Mouse (Mus musculus) forebrain, embryonic 11.5 days (tissue): ENCODE measurements around the gene Pard6a. TPM values are rescaled to one million over a fixed set of nuclear protein-coding genes. Genes with fewer than 3 reads are reported as not detected.

Experiments
- ATAC-seq: fragments of 200-750 bp; cut with Nextera tagmentation; replicated peaks from 2 replicates; pipeline ENCODE4 v1.8.0; 2017; ENCODE audit warnings: moderate TSS enrichment; ENCODE audit not compliant: low FRiP score
- DNase-seq: peaks from one replicate; pipeline ENCODE4 v3.0.0-alpha.2; 2017; ENCODE audit warnings: low spot score
- H3K27ac ChIP-seq: fragments of 300-500 bp; sonication (generic); 2 replicates; pipeline ENCODE4 v1.5.1; 2014; ENCODE audit warnings: low read depth, low read length
- H3K27me3 ChIP-seq: fragments of 300-500 bp; sonication (generic); 2 replicates; pipeline ENCODE4 v1.6.1; 2014; ENCODE audit warnings: mild to moderate bottlenecking, low read length, mixed read lengths; ENCODE audit not compliant: control insufficient read depth, insufficient read depth
- H3K36me3 ChIP-seq: fragments of 300-500 bp; sonication (generic); 2 replicates; pipeline ENCODE4 v1.6.1; 2014; ENCODE audit warnings: mild to moderate bottlenecking, low read length, moderate library complexity, mixed read lengths; ENCODE audit not compliant: control insufficient read depth, insufficient read depth
- H3K4me1 ChIP-seq: fragments of 300-500 bp; sonication (generic); replicated peaks from 2 replicates; pipeline ENCODE4 v1.6.1; 2014; ENCODE audit warnings: low read length, mixed read lengths; ENCODE audit not compliant: control insufficient read depth, insufficient read depth
- H3K4me2 ChIP-seq: fragments of 300-500 bp; sonication (generic); 2 replicates; pipeline ENCODE4 v1.6.1; 2014; ENCODE audit warnings: low read depth, mild to moderate bottlenecking, low read length, moderate library complexity, mixed read lengths; ENCODE audit not compliant: severe bottlenecking
- H3K4me3 ChIP-seq: fragments of 300-500 bp; sonication (generic); 2 replicates; pipeline ENCODE4 v1.5.1; 2014; ENCODE audit warnings: low read depth, low read length
- H3K9ac ChIP-seq: fragments of 300-500 bp; sonication (generic); 2 replicates; pipeline ENCODE4 v1.6.1; 2014; ENCODE audit warnings: low read length
- H3K9me3 ChIP-seq: fragments of 300-500 bp; sonication (generic); 2 replicates; pipeline ENCODE4 v1.6.1; 2016; ENCODE audit warnings: low read length, mixed read lengths; ENCODE audit not compliant: control insufficient read depth
- WGBS: fragments of 180-500 bp; shearing (Covaris S2); extraction: QIAGEN DNeasy Blood & Tissue Kit; methylation state at CpG from one replicate; pipeline ENCODE4 v1.1.7; 2014; 5-methylcytosine and 5-hydroxymethylcytosine counted together
- polyA plus RNA-seq: library from polyadenylated mRNA; unstranded; fragments of >200 nt; fragmentation: Nextera tagmentation; extraction: Ambion mirVana; gene quantifications from 2 replicates; pipeline ENCODE4 v1.2.1, GENCODE M21; 2014

Gene Pard6a
- polyA plus RNA-seq, 1 experiment from 2014 or later = 24.9 TPM

DNA sequence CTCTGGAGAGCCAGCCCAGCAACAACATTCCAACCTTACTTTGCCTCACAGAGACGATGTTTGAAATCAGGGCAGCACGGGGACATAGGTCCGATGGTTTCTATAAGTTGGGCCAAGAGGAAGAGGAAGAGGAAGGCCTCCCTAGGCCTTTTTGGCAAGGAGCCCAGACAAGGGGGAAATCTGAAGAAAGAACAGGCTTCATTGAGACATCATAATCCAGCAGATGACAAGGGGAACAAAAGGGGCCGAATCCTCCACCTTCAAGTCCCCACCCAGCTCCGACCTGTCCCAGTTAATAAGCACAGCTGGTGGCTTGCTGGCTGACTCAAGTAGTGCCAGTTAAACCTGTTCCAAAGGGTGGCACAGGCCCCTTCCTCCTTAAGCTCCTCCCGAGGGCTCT is 14.1 kb downstream of the Pard6a start:
- no peak overlapping the region for H3K9ac ChIP-seq
- WGBS = 81% methylated on average over 6 of the region's 6 CpGs
- no peak for ATAC-seq

DNA sequence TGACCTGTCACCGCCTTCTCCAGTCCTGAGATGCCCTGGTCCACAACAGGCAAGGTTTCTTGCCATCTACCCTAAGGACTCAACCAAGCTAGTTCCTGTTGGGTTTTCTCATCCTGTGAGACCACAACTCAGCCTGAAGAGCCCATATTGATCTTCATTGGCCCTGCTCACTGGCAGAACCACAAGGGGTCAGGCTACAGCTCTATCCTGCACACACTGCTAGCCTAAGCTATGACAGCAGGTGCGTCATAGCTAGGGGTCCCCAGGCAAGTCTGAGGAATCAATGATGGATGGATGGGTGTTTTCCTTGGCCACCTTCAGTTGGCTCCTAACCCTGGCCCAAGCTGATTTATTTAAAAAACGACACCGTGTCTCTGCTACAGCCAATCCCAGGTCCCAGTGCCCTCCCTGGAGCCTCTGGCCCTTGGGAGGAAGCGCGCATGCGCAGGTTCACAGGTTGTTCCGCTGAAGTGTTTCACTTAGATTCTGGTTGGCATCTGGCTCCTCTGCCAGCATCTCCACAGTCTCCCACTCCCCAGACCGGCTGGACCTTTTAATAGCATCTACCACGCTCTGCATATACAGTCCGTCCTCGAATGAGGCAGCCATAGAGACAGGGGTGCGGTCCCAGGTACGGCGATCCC is 15.5 kb downstream of the Pard6a start:
- no peaks in the 10 kb centered on the region for H3K27me3 ChIP-seq
- DNase-seq = no peak
- ATAC-seq = no peak
- H3K4me3 ChIP-seq = no peak overlapping the region
- 94% methylated on average over 15 of the region's 15 CpGs for WGBS
- H3K4me1 ChIP-seq = no peaks in the 10 kb centered on the region
- no peaks in the 10 kb centered on the region for H3K9me3 ChIP-seq
- no peaks in the 10 kb centered on the region for H3K36me3 ChIP-seq
- no peak overlapping the region for H3K27ac ChIP-seq
- H3K9ac ChIP-seq = no peak overlapping the region
- H3K4me2 ChIP-seq = no peak overlapping the region

More for the DNA sequence above, 14.1 kb downstream of the Pard6a start:
- no peak for DNase-seq
- H3K4me3 ChIP-seq = no peak overlapping the region
- H3K4me2 ChIP-seq = no peak overlapping the region
- no peaks in the 10 kb centered on the region for H3K27me3 ChIP-seq
- H3K9me3 ChIP-seq = no peaks in the 10 kb centered on the region
- no peaks in the 10 kb centered on the region for H3K36me3 ChIP-seq
- H3K4me1 ChIP-seq = no peaks in the 10 kb centered on the region
- no peak overlapping the region for H3K27ac ChIP-seq

GRCm38 (mm10) chr8:105719637-105720036 is 18.7 kb downstream of the Pard6a start:
- no peak for DNase-seq
- no peak overlapping the region for H3K9ac ChIP-seq
- H3K4me2 ChIP-seq = no peak overlapping the region
- no peaks in the 10 kb centered on the region for H3K27me3 ChIP-seq
- no peak overlapping the region for H3K27ac ChIP-seq
- H3K4me1 ChIP-seq = no peaks in the 10 kb centered on the region
- H3K4me3 ChIP-seq = no peak overlapping the region
- no peaks in the 10 kb centered on the region for H3K9me3 ChIP-seq
- no peak for ATAC-seq
- 88% methylated on average over 4 of the region's 4 CpGs for WGBS
- no peaks in the 10 kb centered on the region for H3K36me3 ChIP-seq

DNA sequence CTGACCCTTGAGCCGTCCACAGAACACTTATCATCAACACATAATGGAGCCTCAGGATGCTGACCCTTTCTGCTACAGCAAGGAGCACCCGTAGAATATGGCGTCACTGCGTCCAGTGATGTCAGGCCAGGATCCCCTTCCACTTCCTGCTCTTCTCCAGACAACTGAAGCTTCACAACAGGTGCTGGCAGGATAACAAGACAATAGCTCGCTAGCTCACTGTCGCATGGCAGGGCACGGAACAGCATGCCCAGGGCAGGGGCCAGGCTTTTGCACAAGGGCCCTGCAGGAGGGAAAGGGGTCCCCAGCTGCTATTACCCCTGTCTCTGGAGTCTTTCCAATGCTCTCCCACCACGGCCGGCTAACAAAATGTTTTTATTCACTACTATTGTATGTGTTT is 21.9 kb downstream of the Pard6a start:
- Histone ChIP-seq H3K4me3 (no peak overlapping the region), H3K27ac (no peak overlapping the region), H3K36me3 (no peaks in the 10 kb centered on the region; the same call in 1 of the 2 replicates), H3K4me2 (no peak overlapping the region), H3K9me3 (no peaks in the 10 kb centered on the region), H3K27me3 (no peaks in the 10 kb centered on the region), H3K9ac (no peak overlapping the region), H3K4me1 (no peaks in the 10 kb centered on the region)
- ATAC-seq (no peak), DNase-seq (no peak)
- 94% methylated on average over 9 of the region's 9 CpGs for WGBS

GRCm38 (mm10) chr8:105725726-105726125 is 24.8 kb downstream of the Pard6a start:
- ATAC-seq (no peak), DNase-seq (no peak)
- Histone ChIP-seq H3K9me3 (no peaks in the 10 kb centered on the region), H3K36me3 (no peaks in the 10 kb centered on the region; the same call in 1 of the 2 replicates), H3K4me3 (no peak overlapping the region), H3K4me2 (no peak overlapping the region), H3K4me1 (no peaks in the 10 kb centered on the region), H3K27ac (no peak overlapping the region), H3K27me3 (no peaks in the 10 kb centered on the region), H3K9ac (no peak overlapping the region)
- 85% methylated on average over 5 of the region's 5 CpGs for WGBS

GRCm38 (mm10) chr8:105727397-105728124 is 26.6 kb downstream of the Pard6a start:
- no peak overlapping the region for H3K27ac ChIP-seq
- H3K4me3 ChIP-seq = no peak overlapping the region
- no peaks in the 10 kb centered on the region for H3K27me3 ChIP-seq
- H3K4me1 ChIP-seq = no peaks in the 10 kb centered on the region
- no peak for ATAC-seq
- H3K9ac ChIP-seq = no peak overlapping the region
- H3K9me3 ChIP-seq = no peaks in the 10 kb centered on the region
- WGBS = 88% methylated on average over 18 of the region's 18 CpGs
- DNase-seq = no peak
- no peaks in the 10 kb centered on the region; the same call in 1 of the 2 replicates for H3K36me3 ChIP-seq
- no peak overlapping the region for H3K4me2 ChIP-seq

DNA sequence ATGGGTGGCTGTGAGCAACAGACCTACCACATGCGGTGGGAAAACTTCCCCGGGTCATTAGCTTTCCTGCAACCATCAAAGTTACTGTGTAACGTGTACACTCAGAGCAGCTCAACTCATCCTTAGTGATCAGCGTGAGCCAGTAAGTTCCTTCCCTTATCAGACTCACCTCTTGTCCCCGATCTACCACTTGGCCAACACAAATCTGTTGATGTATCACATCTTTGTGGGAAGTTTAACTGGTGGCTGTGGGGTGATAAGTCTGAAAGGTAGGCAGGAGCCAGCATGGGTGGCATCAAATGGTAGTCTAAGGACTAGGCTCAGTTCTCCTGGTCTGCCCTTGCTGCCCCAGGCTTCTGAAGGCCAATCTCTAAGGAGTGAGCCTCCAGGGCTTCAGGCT is 31.2 kb downstream of the Pard6a start:
- 90% methylated on average over 5 of the region's 5 CpGs for WGBS
- DNase-seq (no peak), ATAC-seq (no peak)
- Histone ChIP-seq H3K4me1 (no peaks in the 10 kb centered on the region), H3K9me3 (no peaks in the 10 kb centered on the region), H3K27ac (no peak overlapping the region), H3K4me2 (no peak overlapping the region), H3K36me3 (no peaks in the 10 kb centered on the region; the same call in 1 of the 2 replicates), H3K27me3 (no peaks in the 10 kb centered on the region), H3K4me3 (no peak overlapping the region), H3K9ac (no peak overlapping the region)

DNA sequence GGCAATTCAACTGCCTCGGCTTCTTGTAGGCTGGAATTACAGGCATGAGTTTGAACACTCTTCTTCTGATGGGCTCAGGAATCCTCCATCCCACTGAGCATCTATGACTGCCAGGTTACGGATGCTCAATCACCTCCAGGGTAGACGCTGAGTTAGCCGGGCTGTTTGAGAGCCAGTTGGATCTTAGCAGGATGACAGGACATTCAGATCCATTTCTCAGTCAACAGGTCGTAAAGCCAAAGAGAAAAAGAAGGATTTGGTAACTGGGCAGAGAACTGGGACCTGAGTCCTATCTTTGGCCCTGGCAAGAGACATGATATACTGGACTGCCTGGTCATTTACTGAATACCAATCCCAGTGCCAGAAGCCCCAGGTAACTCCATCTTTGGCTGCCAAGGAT is 38.3 kb downstream of the Pard6a start:
- Histone ChIP-seq H3K36me3 (no peaks in the 10 kb centered on the region; the same call in 1 of the 2 replicates), H3K4me1 (no peaks in the 10 kb centered on the region), H3K9ac (no peak overlapping the region), H3K27ac (no peak overlapping the region), H3K9me3 (no peaks in the 10 kb centered on the region), H3K27me3 (no peaks in the 10 kb centered on the region), H3K4me2 (no peak overlapping the region), H3K4me3 (no peak overlapping the region)
- ATAC-seq (no peak), DNase-seq (no peak)
- whole genome bisulfite sequencing = 92% methylated on average over 5 of the region's 5 CpGs

- Histone ChIP-seq H3K27ac (no peak overlapping the region), H3K4me3 (no peak overlapping the region), H3K4me2 (no peak overlapping the region), H3K4me1 (no peaks in the 10 kb centered on the region), H3K36me3 (no peaks in the 10 kb centered on the region), H3K9me3 (no peaks in the 10 kb centered on the region), H3K9ac (no peak overlapping the region), H3K27me3 (no peaks in the 10 kb centered on the region)
- no peak for DNase-seq
- 93% methylated on average over 4 of the region's 4 CpGs for WGBS
- no peak for ATAC-seq
These were observed 42.4 kb downstream of the Pard6a start for GRCm38 (mm10) chr8:105743301-105743700.
